Mouse (Mus musculus) lung, postnatal 0 days (tissue): ENCODE data around the gene Nipal1.

Source experiments
- CTCF ChIP-seq: IDR thresholded peaks from 2 replicates; pipeline ENCODE4 v1.5.1; 2016; ENCODE audit warnings: antibody characterized with exemption, mild to moderate bottlenecking
- EP300 ChIP-seq: IDR thresholded peaks from 2 replicates; pipeline ENCODE4 v1.6.1; 2016; ENCODE audit warnings: antibody characterized with exemption, mild to moderate bottlenecking, control low read depth

DNA sequence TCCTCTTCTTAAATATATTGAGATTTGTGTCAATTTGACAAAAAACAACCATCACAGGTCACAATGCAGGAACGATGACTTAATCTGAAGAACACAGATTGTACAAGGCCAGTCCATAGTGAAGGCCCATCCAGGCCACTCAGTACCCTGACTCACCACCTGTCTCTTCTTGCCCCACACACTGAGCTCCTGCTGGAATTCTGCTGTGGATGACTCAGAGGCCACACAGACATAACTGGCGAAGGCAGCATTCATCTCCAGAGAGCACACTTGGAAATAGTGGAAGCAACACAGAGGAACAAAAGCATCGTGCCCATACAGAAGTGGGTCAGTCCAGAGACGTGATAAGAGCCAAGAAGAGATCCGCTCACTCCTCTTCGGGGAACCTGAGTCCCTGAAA, 17.6 kb upstream of the Nipal1 start:
- TF ChIP-seq CTCF (no peak), EP300 (no peak)
